Comparison of ENCODE assay signal across 22 mouse cellular contexts in genomic region chr11:16638349-16638748, GRCm38 (mm10).
"Had no signal": no experiment of that assay in that cellular context is flagged by ENCODE, and none has a peak within 500 bp of the region (broad histone marks: within the 10 kb centered on the region; RNA-seq: fewer than 3 reads in every experiment).

No protein-coding gene starts in this region.

- DNase-seq: forebrain, postnatal 0 days; gastrocnemius, postnatal 10 days; gastrocnemius, postnatal 25 days; heart, postnatal 10 days; heart, postnatal 4 days; kidney, adult 18-20 months; kidney, adult 8-10 months; kidney, postnatal 10 days; kidney, postnatal 25 days; kidney, postnatal 4 days; liver had no signal

- H3K36me3 ChIP-seq: heart, embryonic 10.5 days; heart, embryonic 12.5 days; hindbrain, embryonic 13.5 days; intestine, embryonic 15.5 days; limb, embryonic 10.5 days; limb, embryonic 12.5 days had no signal

- H3K27ac ChIP-seq: heart, embryonic 10.5 days; hindbrain, embryonic 13.5 days; intestine, embryonic 15.5 days; layer of hippocampus, adult 2 months; left cerebral cortex, adult 2 months; limb, embryonic 10.5 days; limb, embryonic 12.5 days had no signal

- ATAC-seq: forebrain, postnatal 0 days; hindbrain, embryonic 16.5 days; inflammation-experienced regulatory T-cells, adult 6 months; intestine, embryonic 15.5 days; intestine, postnatal 0 days had no signal

- H3K4me1 ChIP-seq: heart, embryonic 10.5 days; heart, embryonic 12.5 days; hindbrain, embryonic 13.5 days; intestine, embryonic 15.5 days; limb, embryonic 10.5 days; limb, embryonic 12.5 days had no signal

- H3K4me3 ChIP-seq: heart, embryonic 10.5 days; heart, embryonic 12.5 days; hindbrain, embryonic 13.5 days; intestine, embryonic 15.5 days; layer of hippocampus, adult 2 months; left cerebral cortex, adult 2 months; limb, embryonic 10.5 days; limb, embryonic 12.5 days had no signal
